Mouse (Mus musculus) intestine, postnatal 0 days (tissue): ENCODE results near the gene Hmga1b. TPM values are rescaled to one million over a fixed set of nuclear protein-coding genes. Genes with fewer than 3 reads are reported as not detected.
"Not testable (repeated sequence)": the region's sequence is repeated elsewhere in the genome, so short reads cannot be mapped to it uniquely, and the experiment has no call there.

Source experiments
- ATAC-seq: fragments of 200-750 bp; cut with Nextera tagmentation; 2 replicates; pipeline ENCODE4 v1.8.0; 2017; ENCODE audit warnings: mild to moderate bottlenecking, moderate TSS enrichment, moderate library complexity
- H3K27ac ChIP-seq: fragments of 300-500 bp; sonication (generic); 2 replicates; pipeline ENCODE4 v1.5.1; 2014; ENCODE audit warnings: mild to moderate bottlenecking, low read depth, low read length, moderate library complexity
- H3K27me3 ChIP-seq: fragments of 300-500 bp; sonication (generic); replicated peaks from 2 replicates; pipeline ENCODE4 v1.6.1; 2014; ENCODE audit warnings: low read length, mixed read lengths; ENCODE audit not compliant: control insufficient read depth, insufficient read depth
- H3K36me3 ChIP-seq: fragments of 300-500 bp; sonication (generic); 2 replicates; pipeline ENCODE4 v1.6.1; 2014; ENCODE audit warnings: mild to moderate bottlenecking, moderate library complexity; ENCODE audit not compliant: control insufficient read depth, insufficient read depth
- H3K4me1 ChIP-seq: fragments of 300-500 bp; sonication (generic); replicated peaks from 2 replicates; pipeline ENCODE4 v1.6.1; 2014; ENCODE audit warnings: antibody characterized with exemption, low read length, mixed read lengths; ENCODE audit not compliant: control insufficient read depth, insufficient read depth
- H3K4me2 ChIP-seq: fragments of 300-500 bp; sonication (generic); replicated peaks from 2 replicates; pipeline ENCODE4 v1.6.1; 2014; ENCODE audit warnings: low read depth, mild to moderate bottlenecking, moderate library complexity
- H3K4me3 ChIP-seq: fragments of 300-500 bp; sonication (generic); 2 replicates; pipeline ENCODE4 v1.5.1; 2014; ENCODE audit warnings: low read depth, low read length
- H3K9ac ChIP-seq: fragments of 300-500 bp; sonication (generic); 2 replicates; pipeline ENCODE4 v1.6.1; 2014; ENCODE audit warnings: mild to moderate bottlenecking, low read depth, low read length
- H3K9me3 ChIP-seq: fragments of 300-500 bp; sonication (generic); 2 replicates; pipeline ENCODE4 v1.6.1; 2016; ENCODE audit warnings: mixed run types; ENCODE audit not compliant: control insufficient read depth
- CTCF ChIP-seq: sonication (generic); IDR thresholded peaks from 2 replicates; pipeline ENCODE4 v1.5.1; 2016; ENCODE audit warnings: low read depth, mild to moderate bottlenecking, control low read depth, antibody characterized with exemption, moderate library complexity
- WGBS: fragments of 180-500 bp; shearing (Covaris S2); extraction: QIAGEN DNeasy Blood & Tissue Kit; methylation state at CpG from one replicate; pipeline ENCODE4 v1.1.7; 2014; 5-methylcytosine and 5-hydroxymethylcytosine counted together
- polyA plus RNA-seq: library from polyadenylated mRNA; unstranded; fragments of >200 nt; fragmentation: Nextera tagmentation; extraction: Ambion mirVana; gene quantifications from 2 replicates; pipeline ENCODE4 v1.2.1, GENCODE M21; 2015

Gene Hmga1b
- polyA plus RNA-seq, 1 experiment from 2014 or later, result 12.2 TPM

DNA sequence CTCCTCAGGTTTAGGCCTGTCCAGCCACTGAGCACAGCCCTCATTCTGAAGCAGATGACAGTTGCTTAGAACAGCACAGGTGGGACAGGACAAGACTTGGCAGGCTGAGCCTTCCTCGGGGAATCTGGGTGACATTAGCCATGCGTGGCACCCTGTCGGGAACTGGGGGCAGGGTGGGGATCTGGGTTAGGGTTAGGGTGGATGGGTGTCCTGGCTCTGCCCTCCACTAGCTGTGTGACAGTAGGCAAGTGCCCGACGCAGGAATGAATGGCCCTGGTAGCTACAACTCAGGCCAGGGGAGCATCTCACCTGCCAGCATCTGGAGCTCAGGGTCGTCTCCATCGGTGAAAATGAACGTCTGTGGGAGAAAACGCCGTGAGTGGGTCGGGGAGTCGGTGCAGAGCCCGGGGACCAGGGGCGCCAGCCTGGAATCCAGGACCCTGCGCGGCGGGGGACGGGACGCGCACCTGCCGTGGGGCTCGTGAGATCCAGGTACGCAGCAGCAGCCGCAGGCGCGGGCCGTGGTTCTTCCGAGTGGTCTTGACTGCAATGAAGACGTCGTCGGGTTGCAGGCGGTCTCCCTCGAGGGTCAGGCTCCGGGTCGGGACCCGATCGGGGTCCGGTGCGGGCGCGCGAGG lies 21.0 kb downstream of the Hmga1b start:
- no peak for ATAC-seq
- TF ChIP-seq CTCF, result no peak
- H3K9ac ChIP-seq, result peak overlapping the region; percentile 87
- WGBS, result under 1% methylated on average over 42 of the region's 42 CpGs
- H3K4me2 ChIP-seq, result peak overlapping the region; percentile 90
- H3K27ac ChIP-seq, result peak overlapping the region; percentile 68
- H3K4me3 ChIP-seq, result peak overlapping the region; percentile 75
- no peaks in the 10 kb centered on the region for H3K27me3 ChIP-seq
- 0 out of 2 replicates have a peak, but pooled peaks cover 2% of the 10 kb centered on the region for H3K4me1 ChIP-seq
- H3K9me3 ChIP-seq, result no peaks in the 10 kb centered on the region
- H3K36me3 ChIP-seq, result peaks cover 42% of the 10 kb centered on the region

DNA sequence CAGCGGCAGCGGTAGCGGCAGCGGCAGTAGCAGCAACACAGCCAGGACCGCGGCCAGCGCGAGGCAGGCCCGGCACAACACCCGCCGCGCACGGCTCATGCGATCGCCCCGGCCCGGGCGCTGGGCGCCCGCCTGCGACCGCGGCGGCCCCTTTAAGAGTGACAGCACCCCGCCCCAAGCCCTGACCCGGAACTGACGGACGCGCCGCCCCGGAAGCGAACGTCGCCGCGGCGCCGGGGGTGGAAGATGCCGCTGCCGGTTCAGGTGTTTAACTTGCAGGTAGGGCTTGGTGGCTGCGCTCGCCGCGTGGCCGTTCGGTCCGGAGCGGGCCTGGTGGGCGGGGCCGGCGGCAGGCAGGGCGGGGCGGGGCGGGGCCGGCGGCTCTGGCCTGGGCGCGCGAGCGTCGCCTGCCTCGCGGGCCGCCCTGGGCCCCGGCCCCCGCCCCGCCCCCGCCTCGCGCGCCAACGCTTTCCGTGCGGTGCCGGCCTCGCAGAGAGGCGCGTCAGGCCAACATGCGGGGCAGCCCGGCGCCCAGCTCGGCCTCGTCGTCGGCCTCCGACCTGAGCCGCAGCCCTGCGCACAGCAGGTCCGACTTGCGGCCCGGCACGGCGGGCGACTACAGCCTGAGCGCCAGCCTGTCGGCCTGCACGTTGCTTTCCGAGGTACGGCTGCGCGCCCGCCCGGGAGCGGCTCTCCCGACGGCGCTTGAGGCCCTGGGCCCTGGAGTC lies 21.6 kb downstream of the Hmga1b start, which contains the start of the genes Rfng and Gps1:
Gene Rfng, minus strand, starts transcription at position 144 of the 728 bp plus-strand sequence.
Gene Gps1, plus strand, starts transcription at position 209 of the 728 bp plus-strand sequence.
- H3K9ac ChIP-seq, result peak within 1 kb of the TSS; percentile 87
- no peak for TF ChIP-seq CTCF
- WGBS, result under 1% methylated on average over 77 of the region's 107 CpGs
- H3K27ac ChIP-seq, result peak within 1 kb of the TSS; percentile 68
- H3K9me3 ChIP-seq, result no peaks in the 10 kb centered on the region
- H3K4me2 ChIP-seq, result peak within 1 kb of the TSS; percentile 90
- H3K4me1 ChIP-seq, result 0 out of 2 replicates have a peak, but pooled peaks cover 2% of the 10 kb centered on the region
- H3K27me3 ChIP-seq, result no peaks in the 10 kb centered on the region
- H3K4me3 ChIP-seq, result peak within 1 kb of the TSS; percentile 75
- peak; percentile 74 for ATAC-seq
- H3K36me3 ChIP-seq, result peaks cover 46% of the 10 kb centered on the region

GRCm38 (mm10) chr11:120785145-120785544 lies 22.6 kb downstream of the Hmga1b start:
- no peak for ATAC-seq
- no peaks in the 10 kb centered on the region for H3K9me3 ChIP-seq
- no peak overlapping the region for H3K27ac ChIP-seq
- H3K4me3 ChIP-seq, result peak overlapping the region; percentile 75
- H3K9ac ChIP-seq, result peak overlapping the region; percentile 87
- WGBS, result 34% methylated on average over 9 of the region's 9 CpGs
- TF ChIP-seq CTCF, result no peak
- peaks cover 54% of the 10 kb centered on the region for H3K36me3 ChIP-seq
- H3K4me1 ChIP-seq, result 0 out of 2 replicates have a peak, but pooled peaks cover 2% of the 10 kb centered on the region
- H3K4me2 ChIP-seq, result peak overlapping the region; percentile 90
- H3K27me3 ChIP-seq, result no peaks in the 10 kb centered on the region

- not testable (repeated sequence) for H3K4me3 ChIP-seq, H3K27ac ChIP-seq, H3K4me2 ChIP-seq, H3K9ac ChIP-seq, H3K9me3 ChIP-seq, H3K27me3 ChIP-seq, H3K4me1 ChIP-seq, ATAC-seq
- peaks cover 70% of the 10 kb centered on the region for H3K36me3 ChIP-seq
- WGBS, result 92% methylated on average over 9 of the region's 10 CpGs
Observed at GRCm38 (mm10) chr11:120788460-120788859, 25.9 kb downstream of the Hmga1b start.

- Histone ChIP-seq H3K4me3 (no peak overlapping the region), H3K27me3 (no peaks in the 10 kb centered on the region), H3K4me2 (no peak overlapping the region), H3K9me3 (no peaks in the 10 kb centered on the region), H3K9ac (no peak overlapping the region), H3K27ac (no peak overlapping the region), H3K36me3 (peaks cover 73% of the 10 kb centered on the region), H3K4me1 (0 out of 2 replicates have a peak, but pooled peaks cover 2% of the 10 kb centered on the region)
- 83% methylated on average over 4 of the region's 4 CpGs for WGBS
- ATAC-seq, result no peak
- TF ChIP-seq CTCF, result no peak
Observed at GRCm38 (mm10) chr11:120789355-120789754, 26.8 kb downstream of the Hmga1b start.

GRCm38 (mm10) chr11:120789810-120790209 lies 27.2 kb downstream of the Hmga1b start:
- ATAC-seq, result no peak
- Histone ChIP-seq H3K9ac (no peak overlapping the region), H3K27ac (no peak overlapping the region), H3K9me3 (no peaks in the 10 kb centered on the region), H3K4me2 (no peak overlapping the region), H3K4me3 (no peak overlapping the region), H3K4me1 (0 out of 2 replicates have a peak, but pooled peaks cover 2% of the 10 kb centered on the region), H3K36me3 (peaks cover 73% of the 10 kb centered on the region), H3K27me3 (no peaks in the 10 kb centered on the region)
- WGBS, result 78% methylated on average over 3 of the region's 3 CpGs
- TF ChIP-seq CTCF, result peak; percentile 28; the same call in 1 of the 2 replicates
